Mouse (Mus musculus): Measurements from ENCODE around the gene Rapsn. TPM values are rescaled to one million over a fixed set of nuclear protein-coding genes. Genes with fewer than 3 reads are reported as not detected.

Gene Rapsn
- polyA plus RNA-seq, 1 experiment from 2014 or later: 0.63 TPM

GRCm38 (mm10) chr2:91090827-91091226 is 55.4 kb downstream of the Rapsn start:
- no peak overlapping the region for H3K4me3 ChIP-seq (ENCODE audit: low read depth, low read length)
- no peak overlapping the region for H3K9ac ChIP-seq (ENCODE audit: low read length)
- no peaks in the 10 kb centered on the region for H3K36me3 ChIP-seq (ENCODE audit: control insufficient read depth, insufficient read depth, low read length)
- ATAC-seq (ENCODE audit: low FRiP score) (no peak), DNase-seq (ENCODE audit: low spot score, missing footprints) (no peak)
- H3K27me3 ChIP-seq (ENCODE audit: control insufficient read depth, insufficient read depth, low read length): no peaks in the 10 kb centered on the region
- no peak overlapping the region for H3K4me2 ChIP-seq
- no peaks in the 10 kb centered on the region for H3K4me1 ChIP-seq (ENCODE audit: control insufficient read depth, insufficient read depth, low read length)
- H3K9me3 ChIP-seq (ENCODE audit: control insufficient read depth, low read length): no peaks in the 10 kb centered on the region
- 77% methylated on average over 6 of the region's 6 CpGs for WGBS
- no peak overlapping the region for H3K27ac ChIP-seq (ENCODE audit: low read depth, low read length)

Other genes starting within 250 kb of the Rapsn start
- 257 and 260 TPM in 2 replicates for gene Mtch2, start 188.5 kb upstream of the Rapsn start, polyA plus RNA-seq (2014; fragmentation: Nextera tagmentation; extraction: Ambion mirVana)
- gene C1qtnf4, start 149.8 kb upstream of the Rapsn start, polyA plus RNA-seq (2014; fragmentation: Nextera tagmentation; extraction: Ambion mirVana): 12.3 and 13.1 TPM in 2 replicates
- 45.3 and 48.8 TPM in 2 replicates for gene Kbtbd4, start 130.9 kb upstream of the Rapsn start, polyA plus RNA-seq (2014; fragmentation: Nextera tagmentation; extraction: Ambion mirVana)
- 200 and 204 TPM in 2 replicates for gene Ndufs3, start 130.8 kb upstream of the Rapsn start, polyA plus RNA-seq (2014; fragmentation: Nextera tagmentation; extraction: Ambion mirVana)
- 99.8 and 103 TPM in 2 replicates for gene Celf1, start 95.2 kb upstream of the Rapsn start, polyA plus RNA-seq (2014; fragmentation: Nextera tagmentation; extraction: Ambion mirVana)
- 364 and 369 TPM in 2 replicates for gene Psmc3, start 18.4 kb downstream of the Rapsn start, polyA plus RNA-seq (2014; fragmentation: Nextera tagmentation; extraction: Ambion mirVana)
- 16.6 and 18.9 TPM in 2 replicates for gene Slc39a13, start 34.8 kb downstream of the Rapsn start, polyA plus RNA-seq (2014; fragmentation: Nextera tagmentation; extraction: Ambion mirVana)
- gene Spi1, start 46.8 kb downstream of the Rapsn start, polyA plus RNA-seq (2014; fragmentation: Nextera tagmentation; extraction: Ambion mirVana): 4.0 and 4.5 TPM in 2 replicates
- gene Mybpc3, start 82.5 kb downstream of the Rapsn start, polyA plus RNA-seq (2014; fragmentation: Nextera tagmentation; extraction: Ambion mirVana): not detected in 2 replicates
- gene Madd, start 148.2 kb downstream of the Rapsn start, polyA plus RNA-seq (2014; fragmentation: Nextera tagmentation; extraction: Ambion mirVana): 16.9 and 17.3 TPM in 2 replicates
- gene Nr1h3, start 167.2 kb downstream of the Rapsn start, polyA plus RNA-seq (2014; fragmentation: Nextera tagmentation; extraction: Ambion mirVana): 1.7 and 1.9 TPM in 2 replicates
- gene Acp2, start 167.3 kb downstream of the Rapsn start, polyA plus RNA-seq (2014; fragmentation: Nextera tagmentation; extraction: Ambion mirVana): 34.6 and 38.8 TPM in 2 replicates
- 7.9 and 8.2 TPM in 2 replicates for gene Ddb2, start 201.4 kb downstream of the Rapsn start, polyA plus RNA-seq (2014; fragmentation: Nextera tagmentation; extraction: Ambion mirVana)
- 20.9 and 24.3 TPM in 2 replicates for gene Pacsin3, start 220.3 kb downstream of the Rapsn start, polyA plus RNA-seq (2014; fragmentation: Nextera tagmentation; extraction: Ambion mirVana)
- 85.7 and 86.6 TPM in 2 replicates for gene Arfgap2, start 229.4 kb downstream of the Rapsn start, polyA plus RNA-seq (2014; fragmentation: Nextera tagmentation; extraction: Ambion mirVana)

Data from midbrain, embryonic 11.5 days (tissue).